Mouse (Mus musculus) stomach, embryonic 15.5 days (tissue): ENCODE results near the gene 4930402F06Rik. TPM values are rescaled to one million over a fixed set of nuclear protein-coding genes. Genes with fewer than 3 reads are reported as not detected.

Experiments used
- ATAC-seq: fragments of 200-750 bp; cut with Nextera tagmentation; 2 replicates; pipeline ENCODE4 v1.8.0; 2017; ENCODE audit warnings: low read depth, moderate number of reproducible peaks, moderate TSS enrichment; ENCODE audit not compliant: insufficient read depth, low FRiP score
- H3K27ac ChIP-seq: fragments of 300-500 bp; sonication (generic); 2 replicates; pipeline ENCODE4 v1.5.1; 2015; ENCODE audit warnings: mild to moderate bottlenecking, inconsistent platforms
- H3K27me3 ChIP-seq: fragments of 300-500 bp; sonication (generic); replicated peaks from 2 replicates; pipeline ENCODE4 v1.6.1; 2015; ENCODE audit warnings: inconsistent platforms
- H3K36me3 ChIP-seq: fragments of 300-500 bp; sonication (generic); 2 replicates; pipeline ENCODE4 v1.6.1; 2015; ENCODE audit warnings: inconsistent platforms
- H3K4me1 ChIP-seq: fragments of 300-500 bp; sonication (generic); 2 replicates; pipeline ENCODE4 v1.6.1; 2015; ENCODE audit warnings: inconsistent platforms
- H3K4me2 ChIP-seq: fragments of 300-500 bp; sonication (generic); 2 replicates; pipeline ENCODE4 v1.6.1; 2015; ENCODE audit warnings: mild to moderate bottlenecking, inconsistent platforms
- H3K4me3 ChIP-seq: fragments of 300-500 bp; sonication (generic); replicated peaks from 2 replicates; pipeline ENCODE4 v1.5.1; 2015; ENCODE audit warnings: inconsistent platforms
- H3K9ac ChIP-seq: fragments of 300-500 bp; sonication (generic); 2 replicates; pipeline ENCODE4 v1.6.1; 2015; ENCODE audit warnings: inconsistent platforms
- H3K9me3 ChIP-seq: fragments of 300-500 bp; sonication (generic); 2 replicates; pipeline ENCODE4 v1.6.1; 2016; ENCODE audit warnings: inconsistent platforms
- WGBS: fragments of 180-500 bp; shearing (Covaris S2); methylation state at CpG from one replicate; pipeline ENCODE4 v1.1.7; 2015; 5-methylcytosine and 5-hydroxymethylcytosine counted together
- polyA plus RNA-seq: library from polyadenylated mRNA; unstranded; fragments of >200 nt; fragmentation: Nextera tagmentation; extraction: Ambion mirVana; gene quantifications from 2 replicates; pipeline ENCODE4 v1.2.1, GENCODE M21; 2015

Gene 4930402F06Rik
- polyA plus RNA-seq, 1 experiment from 2014 or later: not detected

GRCm38 (mm10) chr2:35397590-35398173, 707 bp upstream of the 4930402F06Rik start:
- Histone ChIP-seq H3K9me3 (no peaks in the 10 kb centered on the region), H3K4me2 (no peak overlapping the region), H3K4me1 (0 out of 2 replicates have a peak, but pooled peaks cover 11% of the 10 kb centered on the region), H3K27ac (no peak overlapping the region), H3K9ac (no peak overlapping the region), H3K4me3 (no peak overlapping the region), H3K27me3 (no peaks in the 10 kb centered on the region), H3K36me3 (0 out of 2 replicates have a peak, but pooled peaks cover 6% of the 10 kb centered on the region)
- 46% methylated on average over 11 of the region's 11 CpGs for WGBS
- ATAC-seq: no peak

GRCm38 (mm10) chr2:35385441-35385871, 11.5 kb downstream of the 4930402F06Rik start:
- H3K4me3 ChIP-seq: no peak overlapping the region
- 69% methylated on average over 9 of the region's 9 CpGs for WGBS
- H3K4me2 ChIP-seq: no peak overlapping the region
- H3K27me3 ChIP-seq: no peaks in the 10 kb centered on the region
- no peaks in the 10 kb centered on the region for H3K9me3 ChIP-seq
- no peaks in the 10 kb centered on the region for H3K4me1 ChIP-seq
- H3K9ac ChIP-seq: no peak overlapping the region
- no peaks in the 10 kb centered on the region for H3K36me3 ChIP-seq
- H3K27ac ChIP-seq: no peak overlapping the region
- no peak for ATAC-seq

- no peaks in the 10 kb centered on the region for H3K9me3 ChIP-seq
- H3K4me1 ChIP-seq: no peaks in the 10 kb centered on the region
- no peak overlapping the region for H3K27ac ChIP-seq
- no peaks in the 10 kb centered on the region for H3K36me3 ChIP-seq
- ATAC-seq: no peak
- H3K4me3 ChIP-seq: no peak overlapping the region
- H3K4me2 ChIP-seq: no peak overlapping the region
- H3K27me3 ChIP-seq: no peaks in the 10 kb centered on the region
- no peak overlapping the region for H3K9ac ChIP-seq
- 64% methylated on average over 9 of the region's 9 CpGs for WGBS
Measured at GRCm38 (mm10) chr2:35379306-35379705, 17.7 kb downstream of the 4930402F06Rik start.

GRCm38 (mm10) chr2:35377600-35377999, 19.4 kb downstream of the 4930402F06Rik start:
- no peak for ATAC-seq
- Histone ChIP-seq H3K9me3 (no peaks in the 10 kb centered on the region), H3K27me3 (no peaks in the 10 kb centered on the region), H3K9ac (no peak overlapping the region), H3K4me1 (no peaks in the 10 kb centered on the region), H3K4me2 (no peak overlapping the region), H3K36me3 (no peaks in the 10 kb centered on the region), H3K4me3 (no peak overlapping the region), H3K27ac (no peak overlapping the region)
- WGBS: 16% methylated on average over 6 of the region's 6 CpGs

- H3K36me3 ChIP-seq: no peaks in the 10 kb centered on the region
- no peak overlapping the region for H3K4me2 ChIP-seq
- H3K27me3 ChIP-seq: no peaks in the 10 kb centered on the region
- WGBS: 22% methylated on average over 3 of the region's 3 CpGs
- no peaks in the 10 kb centered on the region for H3K9me3 ChIP-seq
- ATAC-seq: no peak
- H3K9ac ChIP-seq: no peak overlapping the region
- no peak overlapping the region for H3K4me3 ChIP-seq
- H3K4me1 ChIP-seq: no peaks in the 10 kb centered on the region
- H3K27ac ChIP-seq: no peak overlapping the region
Measured at GRCm38 (mm10) chr2:35373003-35373402, 24.0 kb downstream of the 4930402F06Rik start.

GRCm38 (mm10) chr2:35370686-35371085, 26.3 kb downstream of the 4930402F06Rik start:
- Histone ChIP-seq H3K27ac (no peak overlapping the region), H3K9ac (no peak overlapping the region), H3K36me3 (no peaks in the 10 kb centered on the region), H3K4me3 (no peak overlapping the region), H3K9me3 (no peaks in the 10 kb centered on the region), H3K4me2 (no peak overlapping the region), H3K4me1 (no peaks in the 10 kb centered on the region), H3K27me3 (no peaks in the 10 kb centered on the region)
- no peak for ATAC-seq

- no peak within 1 kb of the TSS for H3K4me2 ChIP-seq
- no peak for ATAC-seq
- H3K9ac ChIP-seq: no peak within 1 kb of the TSS
- no peak within 1 kb of the TSS for H3K4me3 ChIP-seq
- H3K4me1 ChIP-seq: no peaks in the 10 kb centered on the region
- WGBS: 68% methylated on average over 2 of the region's 2 CpGs
- no peaks in the 10 kb centered on the region for H3K27me3 ChIP-seq
- H3K36me3 ChIP-seq: no peaks in the 10 kb centered on the region
- H3K9me3 ChIP-seq: no peaks in the 10 kb centered on the region
- H3K27ac ChIP-seq: no peak within 1 kb of the TSS
Measured at GRCm38 (mm10) chr2:35367629-35368028, 29.3 kb downstream of the 4930402F06Rik start, which contains the start of gene 4930568D16Rik. TSS of gene 4930568D16Rik (minus strand) at chr2:35367729.

- Histone ChIP-seq H3K9me3 (no peaks in the 10 kb centered on the region), H3K27me3 (no peaks in the 10 kb centered on the region), H3K4me3 (no peak overlapping the region), H3K27ac (no peak overlapping the region), H3K36me3 (no peaks in the 10 kb centered on the region), H3K9ac (no peak overlapping the region), H3K4me1 (no peaks in the 10 kb centered on the region), H3K4me2 (no peak overlapping the region)
- 48% methylated on average over 5 of the region's 5 CpGs for WGBS
- 0 out of 2 replicates have a peak, but pooled peaks have one; percentile 47 for ATAC-seq
Measured at GRCm38 (mm10) chr2:35349184-35349583, 47.8 kb downstream of the 4930402F06Rik start.

GRCm38 (mm10) chr2:35345984-35346383, 51.0 kb downstream of the 4930402F06Rik start:
- 53% methylated on average over 2 of the region's 2 CpGs for WGBS
- Histone ChIP-seq H3K4me3 (no peak overlapping the region), H3K27me3 (no peaks in the 10 kb centered on the region), H3K4me1 (no peaks in the 10 kb centered on the region), H3K36me3 (no peaks in the 10 kb centered on the region), H3K4me2 (no peak overlapping the region), H3K27ac (no peak overlapping the region), H3K9ac (no peak overlapping the region), H3K9me3 (no peaks in the 10 kb centered on the region)
- ATAC-seq: no peak

GRCm38 (mm10) chr2:35342605-35343004, 54.4 kb downstream of the 4930402F06Rik start:
- no peak overlapping the region for H3K4me2 ChIP-seq
- 63% methylated on average over 3 of the region's 3 CpGs for WGBS
- no peak overlapping the region for H3K4me3 ChIP-seq
- no peaks in the 10 kb centered on the region for H3K27me3 ChIP-seq
- no peak overlapping the region for H3K27ac ChIP-seq
- H3K9ac ChIP-seq: no peak overlapping the region
- no peak for ATAC-seq
- no peaks in the 10 kb centered on the region for H3K9me3 ChIP-seq
- no peaks in the 10 kb centered on the region for H3K4me1 ChIP-seq
- no peaks in the 10 kb centered on the region for H3K36me3 ChIP-seq

- Histone ChIP-seq H3K9me3 (no peaks in the 10 kb centered on the region), H3K27me3 (no peaks in the 10 kb centered on the region), H3K36me3 (no peaks in the 10 kb centered on the region), H3K4me3 (no peak overlapping the region), H3K27ac (peak overlapping the region; percentile 53; the same call in 1 of the 2 replicates), H3K4me2 (no peak overlapping the region), H3K9ac (no peak overlapping the region), H3K4me1 (peaks cover 12% of the 10 kb centered on the region)
- no peak for ATAC-seq
- WGBS: 48% methylated on average over 6 of the region's 6 CpGs
Measured at GRCm38 (mm10) chr2:35338707-35339106, 58.3 kb downstream of the 4930402F06Rik start.

GRCm38 (mm10) chr2:35338036-35338435, 58.9 kb downstream of the 4930402F06Rik start:
- no peaks in the 10 kb centered on the region for H3K27me3 ChIP-seq
- no peaks in the 10 kb centered on the region for H3K9me3 ChIP-seq
- H3K9ac ChIP-seq: no peak overlapping the region
- H3K27ac ChIP-seq: peak overlapping the region; percentile 53
- H3K4me3 ChIP-seq: no peak overlapping the region
- H3K36me3 ChIP-seq: no peaks in the 10 kb centered on the region
- WGBS: 49% methylated on average over 1 of the region's 1 CpGs
- H3K4me2 ChIP-seq: no peak overlapping the region
- ATAC-seq: no peak
- peaks cover 12% of the 10 kb centered on the region for H3K4me1 ChIP-seq

GRCm38 (mm10) chr2:35337419-35337818, 59.6 kb downstream of the 4930402F06Rik start:
- Histone ChIP-seq H3K36me3 (no peaks in the 10 kb centered on the region), H3K4me1 (peaks cover 12% of the 10 kb centered on the region), H3K4me2 (peak overlapping the region; percentile 95), H3K27me3 (no peaks in the 10 kb centered on the region), H3K27ac (peak overlapping the region; percentile 95), H3K4me3 (peak overlapping the region; percentile 84), H3K9ac (no peak overlapping the region), H3K9me3 (no peaks in the 10 kb centered on the region)
- WGBS: 46% methylated on average over 10 of the region's 10 CpGs
- no peak for ATAC-seq
